Mouse (Mus musculus) midbrain, embryonic 15.5 days (tissue): ENCODE data around the gene Rd3. TPM values are rescaled to one million over a fixed set of nuclear protein-coding genes. Genes with fewer than 3 reads are reported as not detected.

Experiments used
- ATAC-seq: fragments of 200-750 bp; cut with Nextera tagmentation; replicated peaks from 2 replicates; pipeline ENCODE4 v1.8.0; 2017; ENCODE audit warnings: moderate TSS enrichment
- H3K27ac ChIP-seq: fragments of 300-500 bp; sonication (generic); 2 replicates; pipeline ENCODE4 v1.5.1; 2015; ENCODE audit warnings: mild to moderate bottlenecking, inconsistent platforms
- H3K27me3 ChIP-seq: fragments of 300-500 bp; sonication (generic); replicated peaks from 2 replicates; pipeline ENCODE4 v1.6.1; 2015; ENCODE audit warnings: inconsistent platforms
- H3K36me3 ChIP-seq: fragments of 300-500 bp; sonication (generic); replicated peaks from 2 replicates; pipeline ENCODE4 v1.6.1; 2015; ENCODE audit warnings: inconsistent platforms
- H3K4me1 ChIP-seq: fragments of 300-500 bp; sonication (generic); 2 replicates; pipeline ENCODE4 v1.6.1; 2015; ENCODE audit warnings: inconsistent platforms
- H3K4me2 ChIP-seq: fragments of 300-500 bp; sonication (generic); 2 replicates; pipeline ENCODE4 v1.6.1; 2015; ENCODE audit warnings: inconsistent platforms, mild to moderate bottlenecking, moderate library complexity
- H3K4me3 ChIP-seq: fragments of 300-500 bp; sonication (generic); 2 replicates; pipeline ENCODE4 v1.5.1; 2015; ENCODE audit warnings: mild to moderate bottlenecking, inconsistent platforms
- H3K9ac ChIP-seq: fragments of 300-500 bp; sonication (generic); 2 replicates; pipeline ENCODE4 v1.6.1; 2015; ENCODE audit warnings: mild to moderate bottlenecking, inconsistent platforms
- H3K9me3 ChIP-seq: fragments of 300-500 bp; sonication (generic); 2 replicates; pipeline ENCODE4 v1.6.1; 2016; ENCODE audit warnings: inconsistent platforms
- WGBS: fragments of 180-500 bp; shearing (Covaris S2); methylation state at CpG from one replicate; pipeline ENCODE4 v1.1.7; 2015; ENCODE audit warnings: mixed read lengths; 5-methylcytosine and 5-hydroxymethylcytosine counted together
- polyA plus RNA-seq: library from polyadenylated mRNA; unstranded; fragments of >200 nt; fragmentation: Nextera tagmentation; extraction: Ambion mirVana; gene quantifications from 2 replicates; pipeline ENCODE4 v1.2.1, GENCODE M21; 2015

The Rd3 gene
- polyA plus RNA-seq, 1 experiment from 2014 or later: 2.9 TPM

- ATAC-seq: no peak
- no peaks in the 10 kb centered on the region for H3K27me3 ChIP-seq
- H3K4me3 ChIP-seq: no peak overlapping the region
- no peak overlapping the region for H3K4me2 ChIP-seq
- no peaks in the 10 kb centered on the region for H3K4me1 ChIP-seq
- 79% methylated on average over 8 of the region's 8 CpGs for WGBS
- no peak overlapping the region for H3K27ac ChIP-seq
- no peak overlapping the region for H3K9ac ChIP-seq
- H3K9me3 ChIP-seq: no peaks in the 10 kb centered on the region
- H3K36me3 ChIP-seq: no peaks in the 10 kb centered on the region
Observed at GRCm38 (mm10) chr1:191947796-191948195, 29.4 kb upstream of the Rd3 start.

GRCm38 (mm10) chr1:191948600-191948999 lies 28.6 kb upstream of the Rd3 start:
- WGBS: 77% methylated on average over 8 of the region's 8 CpGs
- no peaks in the 10 kb centered on the region for H3K27me3 ChIP-seq
- H3K4me2 ChIP-seq: no peak overlapping the region
- no peak for ATAC-seq
- no peaks in the 10 kb centered on the region for H3K36me3 ChIP-seq
- no peak overlapping the region for H3K4me3 ChIP-seq
- H3K9ac ChIP-seq: no peak overlapping the region
- H3K9me3 ChIP-seq: no peaks in the 10 kb centered on the region
- H3K4me1 ChIP-seq: no peaks in the 10 kb centered on the region
- no peak overlapping the region for H3K27ac ChIP-seq

- Histone ChIP-seq H3K4me1 (no peaks in the 10 kb centered on the region), H3K4me3 (no peak overlapping the region), H3K27ac (no peak overlapping the region), H3K9me3 (no peaks in the 10 kb centered on the region), H3K9ac (no peak overlapping the region), H3K36me3 (no peaks in the 10 kb centered on the region), H3K27me3 (no peaks in the 10 kb centered on the region), H3K4me2 (no peak overlapping the region)
- ATAC-seq: no peak
- WGBS: 65% methylated on average over 2 of the region's 2 CpGs
Observed at GRCm38 (mm10) chr1:191950611-191951010, 26.6 kb upstream of the Rd3 start.

GRCm38 (mm10) chr1:191952733-191953335 lies 24.3 kb upstream of the Rd3 start:
- H3K4me1 ChIP-seq: no peaks in the 10 kb centered on the region
- H3K4me3 ChIP-seq: no peak overlapping the region
- H3K4me2 ChIP-seq: no peak overlapping the region
- H3K9me3 ChIP-seq: no peaks in the 10 kb centered on the region
- no peaks in the 10 kb centered on the region for H3K36me3 ChIP-seq
- no peak overlapping the region for H3K27ac ChIP-seq
- WGBS: 88% methylated on average over 11 of the region's 11 CpGs
- ATAC-seq: no peak
- no peak overlapping the region for H3K9ac ChIP-seq
- no peaks in the 10 kb centered on the region for H3K27me3 ChIP-seq

- ATAC-seq: no peak
- no peaks in the 10 kb centered on the region for H3K4me1 ChIP-seq
- H3K9ac ChIP-seq: no peak overlapping the region
- no peaks in the 10 kb centered on the region for H3K27me3 ChIP-seq
- H3K4me3 ChIP-seq: no peak overlapping the region
- H3K4me2 ChIP-seq: no peak overlapping the region
- H3K27ac ChIP-seq: no peak overlapping the region
- WGBS: 63% methylated on average over 3 of the region's 3 CpGs
- H3K9me3 ChIP-seq: no peaks in the 10 kb centered on the region
- no peaks in the 10 kb centered on the region for H3K36me3 ChIP-seq
Observed at GRCm38 (mm10) chr1:191955101-191955500, 22.1 kb upstream of the Rd3 start.

- H3K4me1 ChIP-seq: no peaks in the 10 kb centered on the region
- H3K27ac ChIP-seq: no peak overlapping the region
- no peak for ATAC-seq
- no peaks in the 10 kb centered on the region for H3K36me3 ChIP-seq
- WGBS: 67% methylated on average over 3 of the region's 3 CpGs
- no peaks in the 10 kb centered on the region for H3K9me3 ChIP-seq
- no peak overlapping the region for H3K4me2 ChIP-seq
- no peak overlapping the region for H3K4me3 ChIP-seq
- H3K9ac ChIP-seq: no peak overlapping the region
- H3K27me3 ChIP-seq: no peaks in the 10 kb centered on the region
Observed at GRCm38 (mm10) chr1:191956261-191956660, 20.9 kb upstream of the Rd3 start.

- H3K4me1 ChIP-seq: no peaks in the 10 kb centered on the region
- no peaks in the 10 kb centered on the region for H3K36me3 ChIP-seq
- no peak for ATAC-seq
- no peak overlapping the region for H3K4me2 ChIP-seq
- H3K27me3 ChIP-seq: no peaks in the 10 kb centered on the region
- H3K9me3 ChIP-seq: no peaks in the 10 kb centered on the region
- WGBS: 93% methylated on average over 2 of the region's 2 CpGs
- no peak overlapping the region for H3K4me3 ChIP-seq
- H3K27ac ChIP-seq: no peak overlapping the region
- H3K9ac ChIP-seq: no peak overlapping the region
Observed at GRCm38 (mm10) chr1:191956871-191957270, 20.3 kb upstream of the Rd3 start.

- no peaks in the 10 kb centered on the region for H3K4me1 ChIP-seq
- no peaks in the 10 kb centered on the region for H3K9me3 ChIP-seq
- WGBS: 78% methylated on average over 2 of the region's 3 CpGs
- ATAC-seq: no peak
- no peak overlapping the region for H3K4me3 ChIP-seq
- no peak overlapping the region for H3K9ac ChIP-seq
- no peak overlapping the region for H3K4me2 ChIP-seq
- no peaks in the 10 kb centered on the region for H3K36me3 ChIP-seq
- H3K27ac ChIP-seq: no peak overlapping the region
- H3K27me3 ChIP-seq: no peaks in the 10 kb centered on the region
Observed at GRCm38 (mm10) chr1:191957321-191957720, 19.8 kb upstream of the Rd3 start.

- Histone ChIP-seq H3K9ac (no peak overlapping the region), H3K9me3 (no peaks in the 10 kb centered on the region), H3K4me2 (no peak overlapping the region), H3K4me3 (no peak overlapping the region), H3K36me3 (no peaks in the 10 kb centered on the region), H3K27ac (no peak overlapping the region), H3K27me3 (no peaks in the 10 kb centered on the region), H3K4me1 (no peaks in the 10 kb centered on the region)
- no peak for ATAC-seq
- 55% methylated on average over 2 of the region's 2 CpGs for WGBS
Observed at GRCm38 (mm10) chr1:191960946-191961345, 16.2 kb upstream of the Rd3 start.

- Histone ChIP-seq H3K27me3 (no peaks in the 10 kb centered on the region), H3K9me3 (no peaks in the 10 kb centered on the region), H3K9ac (no peak overlapping the region), H3K4me2 (no peak overlapping the region), H3K4me3 (no peak overlapping the region), H3K27ac (no peak overlapping the region), H3K36me3 (no peaks in the 10 kb centered on the region), H3K4me1 (no peaks in the 10 kb centered on the region)
- 73% methylated on average over 3 of the region's 3 CpGs for WGBS
- no peak for ATAC-seq
Observed at GRCm38 (mm10) chr1:191963413-191963812, 13.8 kb upstream of the Rd3 start.

- WGBS: 24% methylated on average over 8 of the region's 8 CpGs
- no peak overlapping the region for H3K4me2 ChIP-seq
- H3K4me1 ChIP-seq: no peaks in the 10 kb centered on the region
- no peak overlapping the region for H3K27ac ChIP-seq
- no peaks in the 10 kb centered on the region for H3K27me3 ChIP-seq
- no peak overlapping the region for H3K4me3 ChIP-seq
- peak; percentile 63; the same call in 1 of the 2 replicates for ATAC-seq
- no peaks in the 10 kb centered on the region for H3K36me3 ChIP-seq
- no peak overlapping the region for H3K9ac ChIP-seq
- H3K9me3 ChIP-seq: no peaks in the 10 kb centered on the region
Observed at GRCm38 (mm10) chr1:191963948-191964772, 13.0 kb upstream of the Rd3 start.

GRCm38 (mm10) chr1:191964773-191965481 lies 12.2 kb upstream of the Rd3 start:
- 20% methylated on average over 13 of the region's 13 CpGs for WGBS
- Histone ChIP-seq H3K9ac (no peak overlapping the region), H3K27me3 (no peaks in the 10 kb centered on the region), H3K4me2 (no peak overlapping the region), H3K4me3 (no peak overlapping the region), H3K4me1 (no peaks in the 10 kb centered on the region), H3K9me3 (no peaks in the 10 kb centered on the region), H3K27ac (no peak overlapping the region), H3K36me3 (no peaks in the 10 kb centered on the region)
- peak; percentile 58 for ATAC-seq
